Mouse (Mus musculus): ENCODE results near the gene Pigq. TPM values are rescaled to one million over a fixed set of nuclear protein-coding genes. Genes with fewer than 3 reads are reported as not detected.

Pigq gene
- polyA plus RNA-seq, 1 experiment: 24.4 TPM

GRCm38 (mm10) chr17:25967652-25968051 lies 22.9 kb upstream of the Pigq start:
- TF ChIP-seq CTCF (IDR thresholded peaks at IDR 0.05; ENCODE audit: control insufficient read depth, insufficient read depth, insufficient replicate concordance, low read depth, low read length) (no peak), POLR2A (IDR thresholded peaks at IDR 0.05; ENCODE audit: control insufficient read depth, low read depth, low read length) (no peak)
- Histone ChIP-seq H3K36me3 (ENCODE audit: control insufficient read depth, insufficient read depth, low read length) (no peaks in the 10 kb centered on the region), H3K27me3 (ENCODE audit: control insufficient read depth, insufficient read depth, low read length) (no peaks in the 10 kb centered on the region), H3K4me3 (ENCODE audit: control insufficient read depth, low read depth, low read length) (no peak overlapping the region), H3K27ac (ENCODE audit: control insufficient read depth, insufficient read depth, low read depth, low read length) (no peak overlapping the region), H3K4me1 (ENCODE audit: control insufficient read depth, insufficient read depth, low read length) (no peaks in the 10 kb centered on the region)

- H3K4me1 ChIP-seq (ENCODE audit: control insufficient read depth, insufficient read depth, low read length): no peaks in the 10 kb centered on the region
- no peak for TF ChIP-seq CTCF (IDR thresholded peaks at IDR 0.05; ENCODE audit: control insufficient read depth, insufficient read depth, insufficient replicate concordance, low read depth, low read length)
- TF ChIP-seq POLR2A (IDR thresholded peaks at IDR 0.05; ENCODE audit: control insufficient read depth, low read depth, low read length): no peak
- H3K27ac ChIP-seq (ENCODE audit: control insufficient read depth, insufficient read depth, low read depth, low read length): no peak overlapping the region
- no peak overlapping the region for H3K4me3 ChIP-seq (ENCODE audit: control insufficient read depth, low read depth, low read length)
- H3K27me3 ChIP-seq (ENCODE audit: control insufficient read depth, insufficient read depth, low read length): no peaks in the 10 kb centered on the region
- H3K36me3 ChIP-seq (ENCODE audit: control insufficient read depth, insufficient read depth, low read length): no peaks in the 10 kb centered on the region
Observed at GRCm38 (mm10) chr17:25964271-25964670, 19.5 kb upstream of the Pigq start.

GRCm38 (mm10) chr17:25962413-25962905 lies 17.7 kb upstream of the Pigq start:
- Histone ChIP-seq H3K4me1 (ENCODE audit: control insufficient read depth, insufficient read depth, low read length) (no peaks in the 10 kb centered on the region), H3K27ac (ENCODE audit: control insufficient read depth, insufficient read depth, low read depth, low read length) (no peak overlapping the region), H3K4me3 (ENCODE audit: control insufficient read depth, low read depth, low read length) (peak overlapping the region; percentile 47), H3K27me3 (ENCODE audit: control insufficient read depth, insufficient read depth, low read length) (no peaks in the 10 kb centered on the region), H3K36me3 (ENCODE audit: control insufficient read depth, insufficient read depth, low read length) (no peaks in the 10 kb centered on the region)
- TF ChIP-seq POLR2A (IDR thresholded peaks at IDR 0.05; ENCODE audit: control insufficient read depth, low read depth, low read length): no peak
- no peak for TF ChIP-seq CTCF (IDR thresholded peaks at IDR 0.05; ENCODE audit: control insufficient read depth, insufficient read depth, insufficient replicate concordance, low read depth, low read length)

GRCm38 (mm10) chr17:25961566-25961965 lies 16.8 kb upstream of the Pigq start:
- H3K27ac ChIP-seq (ENCODE audit: control insufficient read depth, insufficient read depth, low read depth, low read length): peak overlapping the region; percentile 3
- H3K4me3 ChIP-seq (ENCODE audit: control insufficient read depth, low read depth, low read length): peak overlapping the region; percentile 47
- TF ChIP-seq POLR2A (IDR thresholded peaks at IDR 0.05; ENCODE audit: control insufficient read depth, low read depth, low read length) (no peak), CTCF (IDR thresholded peaks at IDR 0.05; ENCODE audit: control insufficient read depth, insufficient read depth, insufficient replicate concordance, low read depth, low read length) (no peak)
- no peaks in the 10 kb centered on the region for H3K27me3 ChIP-seq (ENCODE audit: control insufficient read depth, insufficient read depth, low read length)
- H3K4me1 ChIP-seq (ENCODE audit: control insufficient read depth, insufficient read depth, low read length): no peaks in the 10 kb centered on the region
- no peaks in the 10 kb centered on the region for H3K36me3 ChIP-seq (ENCODE audit: control insufficient read depth, insufficient read depth, low read length)

- Histone ChIP-seq H3K36me3 (ENCODE audit: control insufficient read depth, insufficient read depth, low read length) (no peaks in the 10 kb centered on the region), H3K4me3 (ENCODE audit: control insufficient read depth, low read depth, low read length) (no peak overlapping the region), H3K27me3 (ENCODE audit: control insufficient read depth, insufficient read depth, low read length) (no peaks in the 10 kb centered on the region), H3K27ac (ENCODE audit: control insufficient read depth, insufficient read depth, low read depth, low read length) (no peak overlapping the region), H3K4me1 (ENCODE audit: control insufficient read depth, insufficient read depth, low read length) (no peaks in the 10 kb centered on the region)
- TF ChIP-seq CTCF (IDR thresholded peaks at IDR 0.05; ENCODE audit: control insufficient read depth, insufficient read depth, insufficient replicate concordance, low read depth, low read length): 0 out of 2 replicates have a peak, but pooled peaks have one; percentile 11
- TF ChIP-seq POLR2A (IDR thresholded peaks at IDR 0.05; ENCODE audit: control insufficient read depth, low read depth, low read length): no peak
Observed at GRCm38 (mm10) chr17:25959630-25960467, 15.1 kb upstream of the Pigq start.

GRCm38 (mm10) chr17:25958771-25959494 lies 14.2 kb upstream of the Pigq start:
- TF ChIP-seq POLR2A (IDR thresholded peaks at IDR 0.05; ENCODE audit: control insufficient read depth, low read depth, low read length) (no peak), CTCF (IDR thresholded peaks at IDR 0.05; ENCODE audit: control insufficient read depth, insufficient read depth, insufficient replicate concordance, low read depth, low read length) (no peak)
- no peak overlapping the region for H3K27ac ChIP-seq (ENCODE audit: control insufficient read depth, insufficient read depth, low read depth, low read length)
- no peaks in the 10 kb centered on the region for H3K27me3 ChIP-seq (ENCODE audit: control insufficient read depth, insufficient read depth, low read length)
- no peak overlapping the region for H3K4me3 ChIP-seq (ENCODE audit: control insufficient read depth, low read depth, low read length)
- no peaks in the 10 kb centered on the region for H3K36me3 ChIP-seq (ENCODE audit: control insufficient read depth, insufficient read depth, low read length)
- no peaks in the 10 kb centered on the region for H3K4me1 ChIP-seq (ENCODE audit: control insufficient read depth, insufficient read depth, low read length)

- Histone ChIP-seq H3K4me1 (ENCODE audit: control insufficient read depth, insufficient read depth, low read length) (no peaks in the 10 kb centered on the region), H3K36me3 (ENCODE audit: control insufficient read depth, insufficient read depth, low read length) (no peaks in the 10 kb centered on the region), H3K27me3 (ENCODE audit: control insufficient read depth, insufficient read depth, low read length) (no peaks in the 10 kb centered on the region), H3K4me3 (ENCODE audit: control insufficient read depth, low read depth, low read length) (no peak overlapping the region), H3K27ac (ENCODE audit: control insufficient read depth, insufficient read depth, low read depth, low read length) (no peak overlapping the region)
- TF ChIP-seq POLR2A (IDR thresholded peaks at IDR 0.05; ENCODE audit: control insufficient read depth, low read depth, low read length): no peak
- no peak for TF ChIP-seq CTCF (IDR thresholded peaks at IDR 0.05; ENCODE audit: control insufficient read depth, insufficient read depth, insufficient replicate concordance, low read depth, low read length)
Observed at GRCm38 (mm10) chr17:25957586-25958051, 12.9 kb upstream of the Pigq start.
